Mouse (Mus musculus): ENCODE results near the gene Dock6.
"Not testable (repeated sequence)": the region's sequence is repeated elsewhere in the genome, so short reads cannot be mapped to it uniquely, and the experiment has no call there.

The Dock6 gene

DNA sequence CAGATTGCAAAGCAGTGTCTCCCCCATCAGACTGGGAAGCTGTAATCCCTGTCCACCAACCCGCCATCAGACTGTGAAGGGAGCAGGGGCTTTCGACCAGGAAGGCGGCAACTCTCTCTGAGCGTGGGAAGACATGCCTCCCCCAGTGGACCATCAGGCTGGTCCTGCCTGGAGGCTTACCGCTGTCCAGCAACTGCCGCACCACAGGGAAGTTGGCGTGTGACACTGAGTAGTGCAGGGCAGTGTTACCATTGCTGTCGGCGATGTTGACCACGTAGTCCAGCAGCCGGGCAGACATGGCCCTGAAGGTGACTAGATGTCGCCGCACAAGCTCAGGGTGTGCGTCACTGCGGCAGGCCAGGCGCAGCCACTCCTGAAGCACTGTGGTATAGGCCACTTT is 78.1 kb downstream of the Dock6 start:
- no peak for DNase-seq

- not testable (repeated sequence) for DNase-seq
These were observed 79.0 kb downstream of the Dock6 start for GRCm38 (mm10) chr9:21773396-21773795.

DNA sequence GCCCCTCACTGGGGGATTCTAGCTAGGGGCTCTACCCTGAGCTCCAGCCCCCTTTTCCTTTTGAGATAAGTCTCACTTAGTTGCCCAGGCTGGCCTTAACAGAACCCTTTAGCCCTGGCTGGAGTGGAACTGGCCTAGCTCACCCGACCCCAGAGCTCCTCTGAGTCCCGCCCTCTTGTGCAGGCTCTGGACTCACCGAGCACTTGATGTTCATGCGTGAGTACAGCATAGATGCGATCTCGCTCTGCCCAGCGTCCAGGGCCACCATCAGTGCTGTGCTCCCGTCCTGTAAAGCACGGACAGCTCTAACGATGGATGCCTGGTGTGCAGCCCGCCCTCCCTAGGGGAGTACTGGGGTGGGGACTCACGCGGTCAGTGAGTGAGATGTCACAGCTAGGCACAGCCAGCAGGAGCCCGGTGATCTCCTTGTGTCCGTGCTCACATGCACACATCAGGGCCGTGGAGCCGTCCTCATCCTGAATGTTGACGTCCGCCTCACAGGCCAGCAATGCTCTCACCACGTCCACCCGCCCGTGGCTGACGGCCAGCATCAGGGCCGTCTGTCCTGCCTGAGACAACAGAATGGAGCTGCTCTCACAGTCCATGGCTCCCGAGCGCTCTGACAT is 82.8 kb downstream of the Dock6 start:
- DNase-seq: no peak

DNA sequence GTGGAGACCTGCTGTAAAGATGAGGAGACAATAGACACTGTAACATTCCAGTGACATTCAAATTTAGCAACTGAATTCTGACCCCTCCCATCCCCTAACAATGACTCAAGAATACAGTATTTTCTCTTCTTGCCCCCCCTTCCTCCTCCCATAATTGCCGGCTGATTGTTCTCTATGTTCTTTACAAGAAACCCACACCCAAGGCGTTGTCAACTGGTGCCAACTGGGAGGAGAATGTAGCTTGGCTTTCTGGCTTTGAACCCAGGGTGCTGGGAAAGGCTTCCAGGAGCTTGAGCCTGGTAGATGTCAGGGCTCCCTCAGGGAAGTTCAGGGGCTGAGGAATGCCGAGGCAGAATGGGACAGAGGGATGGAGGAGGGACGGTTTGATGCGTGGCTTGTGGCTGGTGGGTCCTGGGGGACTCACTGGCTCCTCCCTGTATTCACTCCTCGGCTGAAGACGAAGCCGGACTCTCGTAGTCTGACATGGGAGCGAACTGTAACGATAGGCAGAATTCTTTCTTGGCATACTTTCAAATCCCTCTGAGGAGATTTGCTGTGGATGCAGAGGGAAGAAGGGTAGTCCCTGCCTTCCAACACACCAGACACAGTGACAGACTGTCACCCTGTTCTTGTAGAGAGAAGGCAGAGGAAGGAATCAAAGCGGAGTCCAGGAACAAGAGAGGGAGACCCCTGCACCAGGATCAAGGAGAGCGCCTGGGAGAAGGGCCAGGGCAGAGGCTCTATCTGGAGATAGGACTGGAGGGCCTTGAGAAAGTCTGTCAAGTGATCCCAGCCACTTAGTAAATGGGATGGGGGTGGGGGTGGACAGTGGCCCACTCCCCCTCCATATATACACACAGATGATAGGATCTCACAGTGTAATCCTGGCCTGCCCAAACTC is 83.7 kb downstream of the Dock6 start:
- DNase-seq: peak; percentile 80

DNA sequence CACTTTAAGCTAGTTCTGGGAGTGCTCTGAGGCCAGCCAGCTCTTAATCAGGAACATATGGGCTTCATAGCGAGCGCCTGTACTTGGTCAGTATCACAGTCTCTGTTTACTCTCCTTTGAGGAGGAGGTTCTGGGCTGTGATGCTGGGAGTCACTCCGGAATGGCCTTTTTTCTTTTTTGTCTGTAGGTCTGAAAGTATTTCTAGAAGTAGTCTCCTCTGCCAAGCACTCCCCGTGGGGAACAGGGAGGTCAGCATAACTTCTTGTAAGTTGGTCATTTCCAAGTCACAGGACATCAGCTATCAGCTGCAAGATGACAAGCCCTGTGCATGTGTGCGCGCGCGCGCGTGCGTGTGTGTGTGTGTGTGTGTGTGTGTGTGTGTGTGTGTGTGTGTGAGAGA is 84.5 kb downstream of the Dock6 start:
- DNase-seq: peak; percentile 88

DNA sequence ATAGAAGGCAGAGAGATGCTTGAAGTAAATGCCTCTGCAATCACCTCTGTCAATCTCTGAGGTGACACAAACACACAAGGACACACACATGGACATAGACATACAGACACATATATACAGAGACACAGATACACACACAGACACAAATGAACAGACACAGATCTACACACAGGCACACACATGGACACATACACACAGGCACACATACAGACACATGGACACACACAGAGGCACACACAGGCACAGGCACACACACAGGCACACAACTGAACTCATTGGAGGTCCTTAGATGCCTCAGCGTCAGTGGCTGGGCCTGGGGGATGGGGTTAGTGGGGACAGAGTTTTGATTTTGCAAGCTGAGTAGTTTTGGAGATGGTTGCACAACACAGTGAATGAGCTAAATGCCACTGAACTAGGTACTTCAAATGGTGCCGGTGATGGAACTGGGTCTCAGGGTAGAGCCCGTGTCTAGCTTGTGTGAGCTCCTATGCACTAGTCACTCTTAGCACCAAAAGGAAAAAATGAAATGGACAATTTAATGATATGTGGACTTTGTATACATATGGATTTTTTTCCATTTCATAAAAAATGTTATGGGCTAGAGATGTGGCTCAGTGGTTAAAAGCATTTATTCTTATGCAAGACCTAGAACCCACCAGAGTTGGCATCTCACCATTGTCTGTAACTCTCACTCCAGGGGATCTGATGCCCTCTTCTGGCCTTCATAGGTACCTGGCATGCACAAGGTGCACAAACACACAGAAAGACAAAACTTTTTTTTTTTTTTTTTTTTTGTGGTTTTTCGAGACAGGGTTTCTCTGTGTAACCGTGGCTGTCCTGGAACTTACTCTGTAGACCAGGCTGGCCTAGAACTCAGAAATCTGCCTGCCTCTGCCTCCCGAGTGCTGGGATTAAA is 88.1 kb downstream of the Dock6 start:
- no peak for DNase-seq

DNA sequence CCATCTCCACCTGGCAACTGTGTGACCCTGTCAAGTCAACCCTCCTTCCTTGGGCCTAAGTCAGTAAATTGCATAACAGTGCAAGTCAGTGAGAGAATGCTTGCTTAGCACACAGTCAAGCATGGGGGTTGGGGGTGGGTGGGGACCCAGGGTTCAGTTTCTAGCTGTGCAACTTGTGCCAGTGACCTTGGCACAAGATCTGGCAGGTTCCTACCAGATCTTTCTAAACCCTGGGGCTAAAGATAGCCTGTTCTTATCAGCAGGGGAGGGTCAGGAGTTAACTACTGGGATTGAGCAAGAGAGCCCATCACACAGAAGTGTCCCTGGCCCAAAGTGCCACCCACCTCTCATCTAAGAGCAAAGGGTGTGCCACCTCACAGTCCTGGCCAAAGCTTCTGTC is 90.3 kb downstream of the Dock6 start:
- peak; percentile 41 for DNase-seq

DNA sequence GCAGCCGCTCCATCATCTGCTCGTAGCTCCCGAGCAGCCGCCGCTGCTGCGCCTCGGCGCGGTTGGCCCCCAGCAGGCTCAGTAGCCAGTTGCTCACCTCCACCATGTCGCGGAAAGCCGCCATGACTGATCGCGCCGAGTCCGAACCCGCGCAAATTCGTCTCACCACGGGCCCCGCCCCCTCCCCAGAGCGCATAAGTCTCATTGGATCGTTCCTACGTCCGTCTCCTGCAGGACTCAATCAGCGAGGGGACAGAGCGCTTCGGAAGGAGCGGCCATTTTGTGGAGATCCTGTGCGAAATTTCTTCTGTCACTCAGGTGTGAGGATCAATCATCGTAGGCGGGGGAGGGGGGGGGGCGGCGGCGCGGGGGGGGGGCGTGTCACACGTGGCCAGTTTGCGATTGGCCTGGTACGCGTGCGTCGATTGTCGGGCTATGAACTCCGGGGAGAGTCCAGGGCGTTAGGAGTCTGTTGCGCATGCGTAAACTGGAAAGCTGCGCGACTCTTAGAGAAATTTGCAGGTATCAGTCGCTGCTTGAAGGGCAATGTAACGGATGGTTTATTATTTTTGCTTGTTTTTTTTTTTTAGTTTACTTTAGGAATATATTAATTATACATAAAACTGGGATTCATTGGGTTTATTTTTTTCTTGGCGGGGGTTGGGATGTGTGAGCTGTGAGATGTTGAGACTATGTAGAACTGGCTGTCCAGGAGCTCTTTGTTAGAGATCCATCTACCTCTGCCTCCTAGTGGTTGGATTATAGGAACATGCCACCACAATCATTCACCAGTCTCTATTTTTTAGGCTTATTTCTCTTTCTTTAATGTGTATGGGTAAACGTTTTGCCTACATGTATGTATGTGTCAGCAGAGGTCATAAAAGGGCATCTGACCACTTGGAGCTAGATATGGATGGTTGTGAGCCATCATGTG is 92.0 kb downstream of the Dock6 start, which contains the start of gene Spc24:
TSS of gene Spc24 (minus strand) at position 149 of the 934 bp plus-strand sequence.
- peak; percentile 97 for DNase-seq

DNA sequence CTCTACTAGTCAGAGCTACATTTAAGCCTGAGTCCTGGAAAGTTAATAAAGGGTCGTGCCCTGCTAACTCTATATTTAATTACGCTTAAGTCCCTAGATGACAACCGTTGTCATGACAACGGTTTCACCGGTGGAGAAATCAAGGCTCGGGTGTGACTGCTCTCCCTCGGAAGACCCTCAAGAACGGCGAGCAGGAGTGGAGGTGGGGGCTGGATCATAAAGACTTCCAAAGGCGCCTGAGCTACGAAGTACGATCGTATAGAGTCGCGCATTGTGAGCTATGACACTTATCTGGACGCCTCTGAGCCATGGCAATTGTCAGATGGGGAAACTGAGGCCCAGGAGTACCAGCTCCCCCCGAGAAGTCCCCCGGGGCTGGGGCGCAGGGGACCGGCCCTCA is 92.7 kb downstream of the Dock6 start:
- DNase-seq: no peak

DNA sequence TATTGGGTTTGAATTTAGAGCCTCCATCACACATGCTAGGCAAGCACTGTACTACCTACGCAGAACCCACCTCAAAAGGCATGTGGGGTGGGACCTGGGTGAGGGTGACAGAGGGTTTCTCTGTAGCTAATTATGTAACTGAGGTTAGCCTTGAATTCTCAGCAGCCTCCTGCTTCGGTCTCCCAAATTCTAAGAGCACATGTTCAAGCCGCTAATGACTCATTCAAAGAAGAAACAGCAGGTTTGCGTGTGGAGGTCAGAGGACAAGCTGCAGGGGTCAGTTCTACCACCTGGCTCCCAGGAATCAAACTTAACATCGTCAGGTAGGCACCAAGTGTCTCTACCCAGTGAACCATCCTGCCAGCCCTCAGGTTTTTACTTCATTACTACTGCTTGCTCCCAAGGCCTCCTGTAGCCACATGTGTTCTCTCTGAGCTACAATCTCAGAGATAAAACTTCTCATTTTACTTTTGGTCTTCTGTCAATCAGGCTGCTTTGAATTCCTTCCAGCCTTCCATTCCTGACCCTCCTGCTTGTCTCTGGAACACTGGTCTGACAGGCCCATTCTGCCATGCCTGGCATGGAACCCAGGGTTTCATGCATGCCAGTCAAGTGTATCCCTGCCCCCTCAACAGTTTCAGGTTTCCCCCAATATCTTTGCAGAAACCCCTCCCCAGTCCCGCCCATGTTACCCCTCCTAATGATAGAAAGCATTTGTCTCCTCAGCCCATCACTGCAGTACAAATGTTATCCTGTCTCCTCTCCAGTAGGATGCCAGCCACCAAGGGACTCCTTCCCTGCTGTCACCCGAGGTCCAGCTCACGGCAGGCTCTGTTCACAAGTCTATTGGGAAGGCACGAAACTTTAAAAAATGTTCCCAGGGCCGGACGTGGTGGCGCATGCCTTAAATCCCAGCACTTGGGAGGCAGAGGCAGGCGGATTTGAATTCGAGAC is 93.6 kb downstream of the Dock6 start:
- peak; percentile 46 for DNase-seq

DNA sequence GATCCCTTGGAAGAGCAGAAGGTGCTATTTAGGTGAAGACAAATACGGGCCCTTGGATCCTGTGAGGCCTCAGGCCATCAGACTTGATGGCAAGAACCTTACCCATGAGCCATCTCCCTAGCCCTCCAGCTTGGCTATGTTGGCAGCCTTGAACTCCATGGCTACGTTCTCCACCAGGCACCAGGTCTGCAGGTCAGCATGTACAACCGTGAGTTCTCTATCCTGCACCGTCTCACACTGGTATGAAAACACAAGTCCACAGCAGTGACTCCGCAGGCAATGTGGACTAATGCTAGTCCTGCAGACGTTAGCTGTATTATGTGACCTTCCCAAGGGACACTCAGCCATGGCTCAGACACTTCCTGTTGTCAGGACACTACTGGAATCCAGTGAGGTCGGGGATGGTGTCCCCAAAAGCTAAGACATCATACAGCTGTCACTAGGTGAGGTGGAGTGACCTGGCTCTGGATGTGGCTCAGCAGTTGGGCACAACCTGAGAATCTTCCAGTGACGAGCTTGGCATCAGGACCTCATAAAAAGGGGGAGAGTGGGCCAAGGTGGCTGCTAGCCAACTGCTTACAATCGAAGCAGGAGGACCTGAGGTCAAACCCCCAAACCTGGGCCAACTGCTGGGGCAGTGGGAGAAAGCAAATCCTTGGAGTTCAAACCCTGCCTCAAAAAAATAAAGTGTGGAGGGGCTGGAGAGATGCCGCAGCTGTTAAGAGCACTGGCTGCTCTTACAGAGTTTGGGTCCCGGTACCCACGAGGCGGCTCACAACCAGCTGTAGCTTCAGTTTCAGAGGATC is 97.7 kb downstream of the Dock6 start:
- DNase-seq: peak; percentile 61

DNA sequence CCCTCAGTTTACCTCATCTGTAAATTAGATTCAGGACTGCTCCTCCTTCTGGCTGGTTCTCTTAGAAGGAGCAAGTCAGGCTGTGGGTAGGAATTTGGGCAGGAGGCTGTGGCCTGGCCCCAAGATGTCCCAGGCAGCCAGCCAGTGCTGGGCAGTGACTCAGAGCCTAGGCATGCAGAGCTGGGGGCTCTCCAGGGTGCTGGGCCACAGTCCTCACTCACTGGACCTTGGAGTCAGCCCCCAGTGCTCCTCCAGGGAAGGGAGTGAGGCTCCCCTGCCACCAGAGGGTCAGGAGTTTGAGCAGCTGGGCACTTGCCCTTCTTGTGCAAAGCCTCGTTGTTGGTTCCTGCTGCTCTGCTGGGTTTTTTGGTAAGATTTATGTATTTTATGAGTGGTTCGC is 98.4 kb downstream of the Dock6 start:
- DNase-seq: peak; percentile 85

DNA sequence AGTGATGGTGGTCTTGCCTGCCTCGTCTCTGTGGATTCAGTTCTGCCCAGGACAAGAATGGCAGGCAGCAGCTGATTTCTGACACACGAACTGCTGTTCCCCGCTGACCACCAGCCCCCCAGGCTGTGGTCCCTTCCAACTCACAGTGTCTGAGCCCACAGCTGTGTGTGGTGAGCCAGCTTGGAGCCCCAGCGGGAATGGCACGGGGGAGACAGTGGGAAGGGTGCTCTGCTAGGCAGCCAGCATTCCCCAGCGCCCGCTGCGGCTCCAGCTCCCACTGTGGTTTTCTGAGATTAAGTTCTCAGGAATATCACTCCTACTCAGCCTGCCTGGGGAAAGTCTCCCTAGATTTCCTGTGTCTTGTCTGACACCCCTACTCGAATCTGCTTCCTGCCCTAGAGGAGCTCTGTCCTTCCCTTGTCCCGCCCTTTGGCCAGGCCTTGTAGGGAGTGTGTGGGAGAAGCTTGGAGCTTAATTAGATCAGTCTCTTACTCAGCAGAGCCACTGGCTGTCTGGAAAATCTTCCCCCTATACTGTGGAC is 100.1 kb downstream of the Dock6 start:
- peak; percentile 42 for DNase-seq

DNA sequence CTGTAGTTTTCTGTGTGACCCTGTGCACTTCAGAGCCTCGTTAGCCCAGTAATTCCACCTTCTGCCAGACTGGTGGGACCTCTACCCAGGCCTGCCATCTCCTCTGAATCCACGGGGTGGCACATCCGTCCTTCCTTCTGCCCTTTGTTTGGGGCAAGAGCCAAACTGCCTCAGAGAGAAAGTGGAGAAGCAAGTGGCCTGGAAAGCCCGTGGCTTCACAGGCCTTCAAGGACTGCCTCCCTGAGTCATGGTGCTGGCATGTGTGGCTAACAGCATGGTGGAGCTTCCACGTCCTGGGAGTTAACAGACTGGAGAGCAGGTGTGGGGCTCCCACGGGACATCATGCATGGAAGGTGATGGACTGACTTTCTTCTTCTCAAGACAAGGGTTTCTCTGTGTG is 101.1 kb downstream of the Dock6 start:
- DNase-seq: peak; percentile 69

DNA sequence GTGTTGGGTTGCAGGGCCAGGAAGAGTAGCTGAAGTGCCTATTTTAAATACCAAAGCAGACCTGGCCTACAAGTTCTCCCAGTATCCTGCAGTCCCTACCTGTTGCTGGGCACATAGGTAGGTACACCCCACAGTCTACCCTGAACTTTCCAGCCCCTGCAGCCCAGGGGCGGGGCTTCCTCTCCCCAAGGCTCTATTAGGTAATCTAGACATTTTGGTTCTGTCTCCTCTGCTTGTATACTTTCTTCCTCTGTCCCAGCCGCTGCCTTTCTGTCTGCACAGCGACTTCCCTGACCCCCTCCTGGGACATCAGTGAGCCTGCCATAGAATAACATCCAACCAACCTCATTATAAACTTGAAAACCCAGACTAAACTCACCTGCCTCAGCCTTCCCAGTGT is 102.1 kb downstream of the Dock6 start:
- peak; percentile 55 for DNase-seq

Data from cerebellum, adult 9-10 months (tissue).